Mouse (Mus musculus) cerebellum, adult 9-10 months (tissue): ENCODE data around the gene Gbp5.

Experiments used
- DNase-seq: peaks from one replicate; pipeline ENCODE4 v3.0.0; 2022

The Gbp5 gene

GRCm38 (mm10) chr3:142493536-142494061 lies at the start of gene Gbp5:
TSS of gene Gbp5 (plus strand) at chr3:142493978.
- DNase-seq = no peak

GRCm38 (mm10) chr3:142454198-142454597 lies 39.6 kb upstream of the Gbp5 start:
- no peak for DNase-seq

GRCm38 (mm10) chr3:142459241-142459640 lies 34.5 kb upstream of the Gbp5 start:
- no peak for DNase-seq

- no peak for DNase-seq
Measured at GRCm38 (mm10) chr3:142462764-142463751, 30.7 kb upstream of the Gbp5 start.

- peak; percentile 13 for DNase-seq
Measured at GRCm38 (mm10) chr3:142474349-142474983, 19.3 kb upstream of the Gbp5 start.

GRCm38 (mm10) chr3:142475913-142476312 lies 17.9 kb upstream of the Gbp5 start:
- peak; percentile 44 for DNase-seq

GRCm38 (mm10) chr3:142477866-142478265 lies 15.9 kb upstream of the Gbp5 start:
- DNase-seq = no peak

- no peak for DNase-seq
Measured at GRCm38 (mm10) chr3:142478360-142478759, 15.4 kb upstream of the Gbp5 start.

- DNase-seq = peak; percentile 72
Measured at GRCm38 (mm10) chr3:142490465-142490864, 3.3 kb upstream of the Gbp5 start.

- no peak for DNase-seq
Measured at GRCm38 (mm10) chr3:142495146-142495655, 1.4 kb downstream of the Gbp5 start.

- no peak for DNase-seq
Measured at GRCm38 (mm10) chr3:142496113-142497101, 2.6 kb downstream of the Gbp5 start.

GRCm38 (mm10) chr3:142497123-142497841 lies 3.5 kb downstream of the Gbp5 start:
- DNase-seq = no peak

GRCm38 (mm10) chr3:142498941-142499340 lies 5.2 kb downstream of the Gbp5 start:
- DNase-seq = peak; percentile 87

- no peak for DNase-seq
Measured at GRCm38 (mm10) chr3:142528116-142528515, 34.3 kb downstream of the Gbp5 start.

- no peak for DNase-seq
Measured at GRCm38 (mm10) chr3:142529597-142529996, 35.8 kb downstream of the Gbp5 start.

GRCm38 (mm10) chr3:142530087-142530953 lies 36.5 kb downstream of the Gbp5 start, which contains the start of gene Gbp7:
TSS of gene Gbp7 (plus strand) at chr3:142530342.
- peak; percentile 7 for DNase-seq

- no peak for DNase-seq
Measured at GRCm38 (mm10) chr3:142531595-142531994, 37.8 kb downstream of the Gbp5 start.

- DNase-seq = no peak
Measured at GRCm38 (mm10) chr3:142533185-142533584, 39.4 kb downstream of the Gbp5 start.

GRCm38 (mm10) chr3:142535667-142536066 lies 41.9 kb downstream of the Gbp5 start:
- DNase-seq = no peak

- no peak for DNase-seq
Measured at GRCm38 (mm10) chr3:142541391-142541790, 47.6 kb downstream of the Gbp5 start.
